Mouse (Mus musculus): ENCODE measurements around the gene Aagab. TPM values are rescaled to one million over a fixed set of nuclear protein-coding genes. Genes with fewer than 3 reads are reported as not detected.
A peak's percentile ranks its signal among the peaks of the same experiment; 100 is the strongest.

The Aagab gene
- polyA plus RNA-seq, 1 experiment from 2014 or later = 32.5 TPM

DNA sequence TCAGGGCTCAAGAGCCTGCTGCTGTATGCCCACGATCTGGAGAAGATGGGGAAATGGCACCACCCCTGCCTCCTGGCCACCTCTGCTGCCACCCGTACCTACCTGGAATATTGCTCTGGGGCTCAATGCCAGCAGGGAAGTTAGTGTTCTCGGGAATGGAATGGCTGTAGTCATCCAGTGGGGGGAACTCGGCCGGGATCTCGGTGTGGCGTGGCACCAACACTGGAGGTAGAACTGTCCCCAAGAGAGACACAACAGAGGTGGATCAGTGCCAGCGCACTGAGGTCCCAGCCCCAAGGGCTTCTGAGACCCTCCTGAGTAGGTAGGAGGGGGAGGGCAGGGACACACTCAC is 64.9 kb downstream of the Aagab start:
- 52% methylated on average over 8 of the region's 8 CpGs for WGBS

DNA sequence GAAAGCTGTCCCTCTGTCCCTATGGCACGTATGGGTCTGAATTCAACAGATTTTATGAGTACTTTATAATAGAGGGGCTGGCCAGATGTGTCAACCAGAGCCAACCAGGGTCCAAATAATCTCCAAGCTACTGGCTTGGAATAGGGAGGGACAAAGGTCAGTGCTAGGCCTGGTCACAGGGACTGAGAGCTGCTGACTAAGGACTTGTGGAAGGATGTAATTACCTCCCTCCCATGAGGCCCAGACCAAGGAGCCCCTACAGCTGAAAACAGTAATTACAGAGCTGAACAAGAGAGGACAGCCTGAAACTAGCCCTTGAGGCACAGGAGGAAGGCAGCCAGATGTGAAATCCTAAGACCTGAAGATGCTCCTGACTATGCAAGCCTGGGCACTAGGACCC is 66.2 kb downstream of the Aagab start:
- WGBS = 80% methylated on average over 1 of the region's 1 CpGs
- ATAC-seq (replicated peaks; ENCODE audit: extremely low read depth, insufficient read depth, low FRiP score) = no peak

More for the DNA sequence above, 64.9 kb downstream of the Aagab start:
- Histone ChIP-seq H3K4me2 (ENCODE audit: low read depth, low read length) (peak overlapping the region; percentile 33), H3K9me3 (replicated peaks; ENCODE audit: control insufficient read depth, low read length) (0 out of 2 replicates have a peak, but pooled peaks cover 3% of the 10 kb centered on the region), H3K4me3 (ENCODE audit: low read length) (0 out of 2 replicates have a peak overlapping the region, but pooled peaks have one; percentile 3), H3K27me3 (ENCODE audit: control insufficient read depth, insufficient read depth, low read length) (no peaks in the 10 kb centered on the region), H3K27ac (ENCODE audit: low read length) (peak overlapping the region; percentile 83), H3K4me1 (ENCODE audit: control insufficient read depth, insufficient read depth, low read length) (peaks cover 64% of the 10 kb centered on the region), H3K9ac (ENCODE audit: low read length) (peak overlapping the region; percentile 24), H3K36me3 (ENCODE audit: control insufficient read depth, insufficient read depth) (no peaks in the 10 kb centered on the region)
- ATAC-seq (replicated peaks; ENCODE audit: extremely low read depth, insufficient read depth, low FRiP score) = no peak

DNA sequence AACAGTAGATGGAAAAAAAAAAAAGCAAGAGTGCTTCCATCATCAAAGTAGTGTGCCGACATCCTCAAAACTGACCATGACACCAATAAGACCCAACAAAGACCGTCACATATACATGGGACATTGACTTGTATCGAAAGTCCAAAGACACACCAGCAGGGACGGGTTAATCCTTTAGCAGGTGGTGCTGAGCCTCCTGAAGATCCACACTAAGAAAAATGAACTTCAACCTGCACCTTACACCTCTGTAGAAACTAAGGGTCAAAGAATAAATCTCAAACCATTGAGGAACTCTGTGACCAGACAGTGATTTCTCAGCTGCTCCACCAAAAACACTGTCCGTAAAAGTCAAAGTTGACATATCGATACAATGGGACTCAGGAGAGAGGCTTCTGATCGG is 67.4 kb downstream of the Aagab start:
- no peaks in the 10 kb centered on the region for H3K27me3 ChIP-seq (ENCODE audit: control insufficient read depth, insufficient read depth, low read length)
- H3K9me3 ChIP-seq (replicated peaks; ENCODE audit: control insufficient read depth, low read length) = 0 out of 2 replicates have a peak, but pooled peaks cover 3% of the 10 kb centered on the region
- H3K36me3 ChIP-seq (ENCODE audit: control insufficient read depth, insufficient read depth) = no peaks in the 10 kb centered on the region
- no peak overlapping the region for H3K9ac ChIP-seq (ENCODE audit: low read length)
- no peak overlapping the region for H3K27ac ChIP-seq (ENCODE audit: low read length)
- H3K4me2 ChIP-seq (ENCODE audit: low read depth, low read length) = no peak overlapping the region
- no peak for ATAC-seq (replicated peaks; ENCODE audit: extremely low read depth, insufficient read depth, low FRiP score)
- no peak overlapping the region for H3K4me3 ChIP-seq (ENCODE audit: low read length)
- 97% methylated on average over 7 of the region's 7 CpGs for WGBS
- H3K4me1 ChIP-seq (ENCODE audit: control insufficient read depth, insufficient read depth, low read length) = peaks cover 59% of the 10 kb centered on the region

More for the DNA sequence above, 66.2 kb downstream of the Aagab start:
- Histone ChIP-seq H3K27me3 (ENCODE audit: control insufficient read depth, insufficient read depth, low read length) (no peaks in the 10 kb centered on the region), H3K4me3 (ENCODE audit: low read length) (no peak overlapping the region), H3K36me3 (ENCODE audit: control insufficient read depth, insufficient read depth) (no peaks in the 10 kb centered on the region), H3K27ac (ENCODE audit: low read length) (no peak overlapping the region), H3K9me3 (replicated peaks; ENCODE audit: control insufficient read depth, low read length) (0 out of 2 replicates have a peak, but pooled peaks cover 3% of the 10 kb centered on the region), H3K4me2 (ENCODE audit: low read depth, low read length) (no peak overlapping the region), H3K9ac (ENCODE audit: low read length) (no peak overlapping the region), H3K4me1 (ENCODE audit: control insufficient read depth, insufficient read depth, low read length) (peaks cover 68% of the 10 kb centered on the region)

DNA sequence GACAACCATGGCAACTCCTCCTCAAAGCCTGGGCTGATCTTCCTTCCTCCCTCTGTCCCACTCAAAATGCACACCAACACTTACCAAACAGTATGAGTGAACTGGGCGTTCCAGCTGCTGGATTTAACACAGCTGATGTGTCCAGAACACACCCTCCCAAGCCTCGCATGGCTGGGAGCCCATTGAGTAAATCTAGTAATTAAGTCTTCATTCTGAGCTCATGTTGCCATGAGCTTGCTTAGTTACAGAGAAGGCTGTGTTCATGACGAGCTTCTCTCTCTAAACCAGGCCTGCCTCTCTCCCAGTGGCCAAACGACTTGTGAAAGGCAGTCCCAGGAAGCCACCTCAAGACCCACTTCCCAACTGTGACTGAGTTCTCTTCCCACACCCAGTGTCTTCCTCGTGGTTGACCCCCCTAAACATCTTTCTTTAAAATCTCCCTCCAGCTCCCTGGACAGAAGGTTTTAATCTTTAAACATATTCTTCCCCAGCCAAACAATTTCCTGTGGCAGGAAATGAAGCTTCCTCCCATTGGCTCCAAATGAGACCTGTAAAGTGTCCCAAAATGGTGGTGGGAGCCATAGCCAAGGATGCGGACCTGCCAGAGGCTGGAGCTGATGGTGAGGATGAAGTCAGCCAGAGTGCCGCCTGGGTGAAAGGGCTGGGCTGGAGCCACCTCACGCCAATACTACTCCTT is 70.5 kb downstream of the Aagab start:
- peaks cover 33% of the 10 kb centered on the region for H3K4me1 ChIP-seq (ENCODE audit: control insufficient read depth, insufficient read depth, low read length)
- H3K4me2 ChIP-seq (ENCODE audit: low read depth, low read length) = no peak overlapping the region
- H3K9me3 ChIP-seq (replicated peaks; ENCODE audit: control insufficient read depth, low read length) = 0 out of 2 replicates have a peak, but pooled peaks cover 3% of the 10 kb centered on the region
- no peak for ATAC-seq (replicated peaks; ENCODE audit: extremely low read depth, insufficient read depth, low FRiP score)
- no peak overlapping the region for H3K9ac ChIP-seq (ENCODE audit: low read length)
- H3K27ac ChIP-seq (ENCODE audit: low read length) = peak overlapping the region; percentile 69
- H3K36me3 ChIP-seq (ENCODE audit: control insufficient read depth, insufficient read depth) = no peaks in the 10 kb centered on the region
- no peaks in the 10 kb centered on the region for H3K27me3 ChIP-seq (ENCODE audit: control insufficient read depth, insufficient read depth, low read length)
- WGBS = 46% methylated on average over 8 of the region's 8 CpGs
- no peak overlapping the region for H3K4me3 ChIP-seq (ENCODE audit: low read length)

DNA sequence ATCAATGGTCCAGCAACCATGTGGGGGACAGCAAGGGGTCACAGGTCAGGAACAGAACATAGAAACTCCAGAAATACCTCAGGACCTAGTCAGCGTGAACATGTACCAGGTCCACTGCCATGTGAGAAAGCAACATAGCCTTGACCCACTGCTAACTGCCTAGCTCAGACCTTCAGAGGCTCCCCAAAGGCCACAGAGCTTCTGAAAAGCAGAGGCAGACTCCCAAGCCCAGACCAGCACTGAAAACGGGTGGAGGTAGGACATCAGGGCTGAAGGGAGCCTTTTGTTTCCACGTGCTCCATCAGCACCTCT is 71.0 kb downstream of the Aagab start:
- Histone ChIP-seq H3K4me1 (ENCODE audit: control insufficient read depth, insufficient read depth, low read length) (peaks cover 33% of the 10 kb centered on the region), H3K9me3 (replicated peaks; ENCODE audit: control insufficient read depth, low read length) (0 out of 2 replicates have a peak, but pooled peaks cover 3% of the 10 kb centered on the region), H3K36me3 (ENCODE audit: control insufficient read depth, insufficient read depth) (no peaks in the 10 kb centered on the region), H3K27me3 (ENCODE audit: control insufficient read depth, insufficient read depth, low read length) (no peaks in the 10 kb centered on the region), H3K4me3 (ENCODE audit: low read length) (no peak overlapping the region), H3K27ac (ENCODE audit: low read length) (peak overlapping the region; percentile 69), H3K9ac (ENCODE audit: low read length) (no peak overlapping the region), H3K4me2 (ENCODE audit: low read depth, low read length) (no peak overlapping the region)
- no peak for ATAC-seq (replicated peaks; ENCODE audit: extremely low read depth, insufficient read depth, low FRiP score)
- WGBS = 58% methylated on average over 3 of the region's 3 CpGs

DNA sequence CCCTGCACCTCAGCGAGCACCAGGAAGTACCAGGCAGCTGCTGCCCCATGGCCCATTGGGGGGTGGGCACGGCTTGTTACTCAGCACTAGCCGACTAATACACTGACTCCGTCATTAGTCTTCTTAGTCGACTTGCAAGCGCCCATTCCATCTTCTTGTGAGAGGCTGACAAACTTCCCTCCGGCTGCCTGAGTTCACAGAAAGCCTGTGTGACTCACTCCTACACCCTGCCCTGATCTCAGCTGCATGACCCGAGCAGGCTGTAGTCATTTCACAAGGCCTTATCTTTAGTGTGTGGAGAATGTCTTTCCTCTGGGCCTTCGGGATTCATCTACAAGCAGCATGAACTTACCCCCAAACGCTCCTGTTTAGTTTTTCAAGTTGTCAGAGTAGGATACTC is 72.2 kb downstream of the Aagab start:
- ATAC-seq (replicated peaks; ENCODE audit: extremely low read depth, insufficient read depth, low FRiP score) = no peak
- no peaks in the 10 kb centered on the region for H3K36me3 ChIP-seq (ENCODE audit: control insufficient read depth, insufficient read depth)
- no peak overlapping the region for H3K4me2 ChIP-seq (ENCODE audit: low read depth, low read length)
- peaks cover 28% of the 10 kb centered on the region for H3K4me1 ChIP-seq (ENCODE audit: control insufficient read depth, insufficient read depth, low read length)
- H3K9ac ChIP-seq (ENCODE audit: low read length) = no peak overlapping the region
- 0 out of 2 replicates have a peak, but pooled peaks cover 3% of the 10 kb centered on the region for H3K9me3 ChIP-seq (replicated peaks; ENCODE audit: control insufficient read depth, low read length)
- H3K4me3 ChIP-seq (ENCODE audit: low read length) = no peak overlapping the region
- no peak overlapping the region for H3K27ac ChIP-seq (ENCODE audit: low read length)
- WGBS = 53% methylated on average over 10 of the region's 10 CpGs
- no peaks in the 10 kb centered on the region for H3K27me3 ChIP-seq (ENCODE audit: control insufficient read depth, insufficient read depth, low read length)

DNA sequence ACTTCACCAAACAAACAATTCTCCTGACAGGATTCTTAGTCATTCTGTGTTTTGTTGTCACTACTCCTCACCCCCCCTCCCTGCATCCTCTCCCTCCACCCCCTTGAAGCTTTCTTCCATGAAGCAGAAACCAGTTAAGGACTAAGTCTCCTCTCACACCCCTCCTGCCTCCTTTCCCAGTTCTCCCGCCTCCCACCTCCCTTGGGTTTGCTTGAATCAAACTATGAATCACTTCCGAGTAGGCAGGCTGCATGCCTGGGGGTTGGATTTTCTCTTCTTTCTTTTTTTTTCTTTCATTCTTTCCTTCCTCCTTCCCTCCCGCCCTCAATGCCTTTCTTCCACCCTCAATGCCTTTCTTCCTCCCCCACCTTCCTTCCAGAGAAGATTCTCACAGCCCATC is 75.2 kb downstream of the Aagab start:
- Histone ChIP-seq H3K9me3 (replicated peaks; ENCODE audit: control insufficient read depth, low read length) (no peaks in the 10 kb centered on the region), H3K4me1 (ENCODE audit: control insufficient read depth, insufficient read depth, low read length) (peaks cover 29% of the 10 kb centered on the region), H3K9ac (ENCODE audit: low read length) (no peak overlapping the region), H3K4me2 (ENCODE audit: low read depth, low read length) (peak overlapping the region; percentile 17; the same call in 1 of the 2 replicates), H3K27me3 (ENCODE audit: control insufficient read depth, insufficient read depth, low read length) (no peaks in the 10 kb centered on the region), H3K36me3 (ENCODE audit: control insufficient read depth, insufficient read depth) (no peaks in the 10 kb centered on the region), H3K27ac (ENCODE audit: low read length) (peak overlapping the region; percentile 64), H3K4me3 (ENCODE audit: low read length) (no peak overlapping the region)
- ATAC-seq (replicated peaks; ENCODE audit: extremely low read depth, insufficient read depth, low FRiP score) = no peak
- 67% methylated on average over 3 of the region's 3 CpGs for WGBS

DNA sequence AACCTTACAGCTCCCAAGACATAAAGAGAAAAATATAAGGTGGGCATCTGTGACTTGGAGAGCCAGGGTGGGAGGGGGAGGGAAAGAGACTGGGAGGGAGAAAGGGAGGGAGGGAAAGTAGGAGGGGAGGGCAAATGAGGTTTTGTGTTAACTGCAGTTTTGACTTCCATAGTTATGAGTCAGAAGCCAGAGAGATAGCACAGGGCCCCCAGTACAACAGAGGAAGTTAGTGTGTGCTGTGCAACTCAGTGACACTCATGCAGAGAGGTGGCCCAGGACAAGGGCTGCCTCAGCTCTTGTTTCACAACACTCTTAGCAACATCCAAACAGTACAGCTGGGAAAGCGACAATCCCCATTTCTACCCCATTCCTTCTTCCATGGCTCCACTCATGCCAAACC is 75.6 kb downstream of the Aagab start:
- Histone ChIP-seq H3K4me3 (ENCODE audit: low read length) (no peak overlapping the region), H3K9ac (ENCODE audit: low read length) (no peak overlapping the region), H3K27ac (ENCODE audit: low read length) (peak overlapping the region; percentile 64), H3K9me3 (replicated peaks; ENCODE audit: control insufficient read depth, low read length) (no peaks in the 10 kb centered on the region), H3K4me1 (ENCODE audit: control insufficient read depth, insufficient read depth, low read length) (peaks cover 27% of the 10 kb centered on the region), H3K36me3 (ENCODE audit: control insufficient read depth, insufficient read depth) (no peaks in the 10 kb centered on the region), H3K27me3 (ENCODE audit: control insufficient read depth, insufficient read depth, low read length) (no peaks in the 10 kb centered on the region), H3K4me2 (ENCODE audit: low read depth, low read length) (peak overlapping the region; percentile 17; the same call in 1 of the 2 replicates)
- WGBS = 67% methylated on average over 1 of the region's 1 CpGs
- ATAC-seq (replicated peaks; ENCODE audit: extremely low read depth, insufficient read depth, low FRiP score) = 0 out of 2 replicates have a peak, but pooled peaks have one; percentile 12

DNA sequence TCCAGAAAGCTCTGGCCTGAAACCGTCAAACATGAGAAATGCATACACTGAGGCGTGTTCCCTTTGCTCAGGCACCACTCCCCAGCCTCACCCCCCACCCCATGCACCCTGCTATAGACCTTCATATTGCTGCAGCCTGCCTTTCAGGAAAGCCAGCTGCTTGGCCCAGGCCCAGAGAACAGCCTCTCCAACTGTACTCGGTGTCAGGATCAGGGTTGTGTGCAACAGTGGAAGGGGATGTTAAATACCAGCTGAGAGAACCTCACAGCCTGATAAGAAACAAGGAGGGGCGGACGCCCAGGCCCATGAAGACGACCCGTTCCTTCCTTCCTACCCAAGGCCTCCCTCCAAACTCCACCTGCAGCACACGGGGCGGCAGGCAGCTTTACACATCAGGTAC is 79.8 kb downstream of the Aagab start:
- Histone ChIP-seq H3K9ac (ENCODE audit: low read length) (no peak overlapping the region), H3K27ac (ENCODE audit: low read length) (no peak overlapping the region), H3K4me2 (ENCODE audit: low read depth, low read length) (no peak overlapping the region), H3K4me3 (ENCODE audit: low read length) (no peak overlapping the region), H3K4me1 (ENCODE audit: control insufficient read depth, insufficient read depth, low read length) (peaks cover 29% of the 10 kb centered on the region), H3K36me3 (ENCODE audit: control insufficient read depth, insufficient read depth) (no peaks in the 10 kb centered on the region; the same call in 1 of the 2 replicates), H3K9me3 (replicated peaks; ENCODE audit: control insufficient read depth, low read length) (peaks cover 6% of the 10 kb centered on the region), H3K27me3 (ENCODE audit: control insufficient read depth, insufficient read depth, low read length) (no peaks in the 10 kb centered on the region)
- 40% methylated on average over 9 of the region's 9 CpGs for WGBS
- no peak for ATAC-seq (replicated peaks; ENCODE audit: extremely low read depth, insufficient read depth, low FRiP score)
